Mouse (Mus musculus): ENCODE data around the gene Rasd2.

Rasd2 gene

DNA sequence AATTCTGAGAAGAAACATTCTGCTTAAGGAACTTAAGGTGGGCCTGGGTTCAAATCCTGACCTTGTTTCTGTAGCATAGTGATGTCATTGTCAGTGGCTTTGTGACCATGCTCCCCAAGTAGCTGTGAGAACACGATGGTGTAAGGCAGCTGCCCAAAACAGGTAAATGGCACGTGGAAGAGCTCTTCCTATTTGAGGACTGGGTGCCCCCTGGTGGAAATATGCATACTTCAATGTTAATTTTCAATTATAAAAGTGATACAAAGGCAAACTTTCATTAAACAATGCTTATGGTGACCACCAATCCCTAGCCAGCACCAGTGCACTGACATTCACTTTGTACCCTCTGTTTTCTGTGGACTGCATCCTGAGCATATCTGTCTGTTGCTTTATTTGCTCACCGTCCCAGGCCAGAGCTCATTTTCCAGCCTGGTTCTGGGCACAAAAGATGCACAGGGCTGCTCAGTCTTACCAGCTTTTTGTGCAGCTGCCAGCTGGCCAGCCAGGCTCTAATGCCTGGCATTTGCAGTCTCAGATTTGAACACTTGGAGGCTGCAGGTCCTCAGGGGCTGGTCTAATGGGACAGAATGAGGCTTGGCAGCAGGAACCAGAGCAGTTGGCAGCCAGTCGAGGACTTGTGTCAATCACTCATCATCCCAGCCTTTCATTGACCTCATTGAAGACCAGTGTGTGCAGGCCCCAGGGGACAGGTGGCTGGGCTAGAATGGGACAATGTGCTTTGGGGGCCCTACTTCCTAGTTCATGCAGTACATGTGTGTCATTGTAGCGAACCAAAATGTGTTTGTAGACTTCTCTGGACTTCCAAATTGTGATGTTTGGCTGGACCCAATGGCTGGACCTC, 6.4 kb downstream of the Rasd2 start:
- in situ Hi-C loops (cut with MboI, MseI), result loop anchor here (5.0 kb wide), 2 partner anchors 88 to 148 kb away; no protein-coding TSS in a partner anchor

DNA sequence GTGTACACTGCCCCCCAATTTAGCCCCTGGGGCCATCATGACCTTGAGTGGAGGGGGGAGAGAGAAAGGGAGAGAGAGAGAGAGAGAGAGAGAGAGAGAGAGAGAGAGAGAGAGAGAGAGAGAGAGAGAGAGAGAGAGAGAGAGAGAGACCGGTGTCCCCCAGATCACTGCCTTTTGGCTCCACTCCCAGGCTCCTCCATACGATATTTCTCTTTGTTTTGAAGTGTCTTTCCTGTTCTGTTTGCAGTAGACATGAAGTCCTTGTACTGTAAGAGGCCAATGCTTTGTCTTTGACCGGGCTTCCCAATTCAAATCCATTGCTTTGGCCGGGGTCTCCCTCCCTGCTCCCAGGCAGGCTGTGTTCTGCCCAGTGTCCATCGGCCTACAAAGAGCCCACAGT, 8.9 kb downstream of the Rasd2 start:
- in situ Hi-C loops (cut with MboI, MseI), result no loop called here

DNA sequence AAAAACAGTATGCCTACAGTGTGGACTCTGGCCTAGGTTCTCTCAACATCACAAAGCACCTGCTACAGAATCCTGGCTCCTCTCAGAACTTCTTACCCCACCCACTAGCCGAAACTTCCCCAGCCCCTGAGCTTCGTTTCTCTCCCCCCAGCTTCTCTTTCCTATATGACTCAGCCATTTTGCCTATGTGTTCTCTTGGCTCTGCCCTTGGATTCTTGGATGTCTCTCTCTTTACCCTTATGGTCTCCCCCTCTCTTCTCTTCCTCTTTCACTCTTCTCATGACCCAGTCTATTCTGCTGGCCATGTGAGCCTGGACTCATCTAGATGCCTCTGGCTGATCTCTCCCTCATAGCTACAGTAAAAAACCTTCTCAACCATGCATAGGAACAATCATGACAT, 13.0 kb downstream of the Rasd2 start:
- in situ Hi-C loops (cut with MboI, MseI), result no loop called here

DNA sequence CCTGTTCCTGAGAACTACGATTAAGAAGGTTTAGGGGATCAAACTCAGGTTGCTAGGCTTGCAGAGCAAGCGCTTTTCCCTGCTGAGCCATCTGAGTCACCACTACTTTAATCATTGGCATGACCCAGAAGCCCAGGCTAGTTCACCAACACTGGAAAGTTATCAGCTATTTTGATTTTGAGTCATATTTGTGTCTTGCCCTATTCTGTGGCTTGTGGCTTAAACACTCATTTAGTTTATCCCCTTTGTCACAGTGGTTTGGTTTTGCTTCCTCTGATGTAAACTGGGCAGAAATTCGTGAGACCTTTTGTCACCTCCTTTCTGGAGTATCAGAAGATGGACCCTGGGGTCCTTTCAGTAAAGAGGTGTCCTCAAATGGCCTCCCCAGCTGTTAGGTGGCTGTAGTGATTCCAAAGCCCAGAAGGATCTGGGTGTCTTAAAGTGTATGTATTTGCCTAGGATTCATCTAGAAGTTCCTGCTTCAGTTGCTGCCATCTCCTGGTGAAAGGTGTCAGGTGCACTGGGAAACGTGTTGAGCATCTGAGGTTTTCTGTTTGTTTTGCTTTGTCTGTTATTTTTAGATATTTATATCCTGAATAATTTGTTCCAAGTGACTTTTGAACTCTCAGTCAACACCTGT, 20.3 kb downstream of the Rasd2 start:
- in situ Hi-C loops (cut with MboI, MseI), result no loop called here

DNA sequence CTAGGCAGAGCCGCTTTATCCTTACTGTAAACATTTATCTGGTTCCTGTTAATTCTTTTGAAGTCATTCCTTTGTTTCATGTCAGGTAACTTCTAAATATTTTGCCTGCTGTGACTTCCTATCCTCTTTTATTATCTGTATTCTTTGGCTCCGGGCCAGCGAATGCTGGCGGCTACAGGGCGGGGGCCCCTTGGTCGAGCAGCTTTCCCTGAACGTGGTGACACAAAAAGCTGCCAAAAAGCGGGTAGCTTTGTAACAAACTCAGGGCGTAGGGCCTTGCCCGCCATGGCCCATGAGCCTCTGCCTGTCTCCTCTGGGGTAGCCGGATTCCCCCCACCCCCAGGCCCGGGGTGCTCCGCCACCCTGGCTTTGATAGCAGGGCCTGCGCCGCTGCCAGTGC, 33.6 kb downstream of the Rasd2 start:
- in situ Hi-C loops (cut with MboI, MseI), result no loop called here

DNA sequence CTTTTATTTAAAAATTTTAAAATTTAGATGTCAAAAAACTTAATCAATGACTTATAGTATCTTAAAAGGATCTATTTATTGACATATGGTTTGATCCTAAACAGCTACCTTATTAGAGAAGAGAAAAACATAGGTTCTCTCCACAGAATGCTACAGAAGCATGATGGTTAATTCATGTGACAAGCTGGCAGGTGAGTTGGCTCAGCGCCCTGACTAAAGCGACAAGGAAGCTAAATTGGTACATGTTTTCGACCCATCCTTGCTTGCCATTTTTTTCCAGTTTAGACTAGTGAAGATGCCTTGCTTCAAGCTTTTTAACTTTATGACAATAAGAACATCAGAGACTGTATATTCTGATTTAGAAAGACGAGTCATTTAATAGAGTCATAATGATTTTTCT, 35.4 kb downstream of the Rasd2 start:
- in situ Hi-C loops (cut with MboI, MseI), result no loop called here

DNA sequence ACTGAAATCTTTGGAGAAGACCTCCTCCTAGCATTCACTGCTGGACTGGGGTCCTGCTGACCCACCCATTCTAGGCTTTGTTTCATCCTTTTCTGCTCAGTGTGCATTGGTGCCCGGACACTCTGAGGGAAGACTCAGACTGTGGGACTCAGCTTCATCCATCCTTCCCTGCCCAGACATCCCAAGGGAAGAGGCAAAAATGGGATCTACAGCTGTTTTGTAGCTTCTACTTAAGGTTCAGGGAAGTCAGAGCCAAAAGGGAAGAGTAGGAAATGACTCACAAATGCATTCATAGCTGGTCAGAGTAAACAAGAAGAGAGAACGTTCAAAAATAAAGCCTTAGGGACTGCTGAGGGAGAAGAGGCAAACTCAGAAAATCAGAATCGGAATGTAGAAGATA, 40.3 kb downstream of the Rasd2 start:
- in situ Hi-C loops (cut with MboI, MseI), result no loop called here

DNA sequence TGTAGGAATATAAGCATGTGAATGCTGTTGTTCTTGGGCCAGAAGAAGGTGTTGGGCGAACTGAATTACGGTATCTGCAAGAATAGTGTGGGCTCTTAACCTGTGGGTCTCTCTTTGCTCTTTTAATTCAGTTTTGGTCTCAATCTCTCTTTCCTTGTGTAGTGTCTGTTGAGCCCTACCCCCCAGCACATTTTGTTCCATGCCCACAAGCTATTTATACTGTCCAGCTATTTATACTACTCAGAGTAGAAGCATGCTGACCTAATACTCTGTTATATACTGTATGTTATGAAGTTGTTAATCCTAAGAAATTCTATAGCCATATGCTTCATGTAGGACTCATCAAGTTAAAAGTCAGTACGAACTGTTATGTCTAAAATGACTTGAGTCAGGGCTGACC, 41.9 kb downstream of the Rasd2 start:
- in situ Hi-C loops (cut with MboI, MseI), result no loop called here

DNA sequence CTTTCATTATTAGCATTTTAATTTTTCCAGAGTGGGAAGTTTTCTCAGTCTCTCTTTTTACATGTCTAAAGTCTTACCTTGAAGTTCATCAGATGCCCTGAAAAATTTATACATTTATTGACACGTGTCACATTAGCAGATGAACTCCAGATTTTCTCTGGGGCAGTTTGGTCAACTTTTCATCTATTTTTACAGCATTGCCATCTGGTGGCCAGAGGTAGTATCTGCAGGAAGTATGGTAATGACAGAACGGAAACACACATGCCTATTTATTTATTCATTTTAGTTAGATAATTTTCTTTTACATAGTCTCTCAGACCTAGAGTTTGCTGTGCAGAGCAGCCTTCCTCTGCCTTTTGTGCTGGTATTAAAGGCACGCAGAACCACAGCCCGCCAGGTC, 58.4 kb downstream of the Rasd2 start:
- in situ Hi-C loops (cut with MboI, MseI), result no loop called here

Measured in T-helper 1 cell (primary cell).